Mouse (Mus musculus) intestine, embryonic 14.5 days (tissue): Measurements from ENCODE around the gene Zfp493. TPM values are rescaled to one million over a fixed set of nuclear protein-coding genes. Genes with fewer than 3 reads are reported as not detected.
"Not testable (repeated sequence)": the region's sequence is repeated elsewhere in the genome, so short reads cannot be mapped to it uniquely, and the experiment has no call there.

Experiments used
- ATAC-seq: fragments of 200-750 bp; cut with Nextera tagmentation; replicated peaks from 2 replicates; pipeline ENCODE4 v1.8.0; 2017; ENCODE audit warnings: low read depth, moderate number of reproducible peaks, moderate TSS enrichment, moderate library complexity; ENCODE audit not compliant: low FRiP score, low TSS enrichment
- DNase-seq: peaks from one replicate; pipeline ENCODE4 v3.0.0-alpha.2; 2018; ENCODE audit warnings: low spot score
- H3K27ac ChIP-seq: fragments of 300-500 bp; sonication (generic); 2 replicates; pipeline ENCODE4 v1.5.1; 2014; ENCODE audit warnings: low read depth, mild to moderate bottlenecking, control low read depth
- H3K27me3 ChIP-seq: fragments of 300-500 bp; sonication (generic); replicated peaks from 2 replicates; pipeline ENCODE4 v1.6.1; 2014; ENCODE audit warnings: low read length, control low read depth; ENCODE audit not compliant: control insufficient read depth, insufficient read depth
- H3K36me3 ChIP-seq: fragments of 300-500 bp; sonication (generic); 2 replicates; pipeline ENCODE4 v1.6.1; 2014; ENCODE audit warnings: low read length, control low read depth; ENCODE audit not compliant: control insufficient read depth, insufficient read depth
- H3K4me1 ChIP-seq: fragments of 300-500 bp; sonication (generic); replicated peaks from 2 replicates; pipeline ENCODE4 v1.6.1; 2014; ENCODE audit warnings: low read length, control low read depth, mixed read lengths; ENCODE audit not compliant: control insufficient read depth, insufficient read depth
- H3K4me2 ChIP-seq: fragments of 300-500 bp; sonication (generic); 2 replicates; pipeline ENCODE4 v1.6.1; 2014; ENCODE audit warnings: low read length
- H3K4me3 ChIP-seq: fragments of 300-500 bp; sonication (generic); 2 replicates; pipeline ENCODE4 v1.5.1; 2014; ENCODE audit warnings: low read depth, low read length, control low read depth, mixed read lengths
- H3K9ac ChIP-seq: fragments of 300-500 bp; sonication (generic); 2 replicates; pipeline ENCODE4 v1.6.1; 2014; ENCODE audit warnings: mild to moderate bottlenecking, low read length
- H3K9me3 ChIP-seq: fragments of 300-500 bp; sonication (generic); 2 replicates; pipeline ENCODE4 v1.6.1; 2016; ENCODE audit warnings: low read length, control low read depth; ENCODE audit not compliant: control insufficient read depth
- WGBS: fragments of 180-500 bp; shearing (Covaris S2); extraction: QIAGEN DNeasy Blood & Tissue Kit; methylation state at CpG from one replicate; pipeline ENCODE4 v1.1.7; 2014; 5-methylcytosine and 5-hydroxymethylcytosine counted together
- polyA plus RNA-seq: library from polyadenylated mRNA; unstranded; fragments of >200 nt; fragmentation: Nextera tagmentation; extraction: Ambion mirVana; gene quantifications from 2 replicates; pipeline ENCODE4 v1.2.1, GENCODE M21; 2014

The Zfp493 gene
- 3.1 and 3.4 TPM in 2 replicates for polyA plus RNA-seq

GRCm38 (mm10) chr13:67779265-67780221 is at the start of gene Zfp493:
Zfp493 (plus strand) TSS chr13:67779693.
- 8% methylated on average over 26 of the region's 26 CpGs for WGBS
- ATAC-seq: peak; percentile 96

GRCm38 (mm10) chr13:67734391-67734790 is 45.1 kb upstream of the Zfp493 start:
- H3K4me1 ChIP-seq, H3K36me3 ChIP-seq, H3K9me3 ChIP-seq, H3K4me2 ChIP-seq, H3K4me3 ChIP-seq, H3K9ac ChIP-seq, H3K27ac ChIP-seq, DNase-seq, ATAC-seq, H3K27me3 ChIP-seq: not testable (repeated sequence)
- 94% methylated on average over 9 of the region's 9 CpGs for WGBS

More at GRCm38 (mm10) chr13:67779265-67780221, at the start of gene Zfp493:
- Histone ChIP-seq H3K27me3 (no peaks in the 10 kb centered on the region), H3K9me3 (0 out of 2 replicates have a peak, but pooled peaks cover 3% of the 10 kb centered on the region), H3K4me3 (peak within 1 kb of the TSS; percentile 87), H3K36me3 (no peaks in the 10 kb centered on the region), H3K4me1 (0 out of 2 replicates have a peak, but pooled peaks cover 2% of the 10 kb centered on the region), H3K9ac (peak within 1 kb of the TSS; percentile 62), H3K27ac (no peak within 1 kb of the TSS), H3K4me2 (peak within 1 kb of the TSS; percentile 84)
- DNase-seq: peak; percentile 87

GRCm38 (mm10) chr13:67742941-67743340 is 36.6 kb upstream of the Zfp493 start:
- H3K4me2 ChIP-seq: no peak overlapping the region
- peaks cover 3% of the 10 kb centered on the region for H3K36me3 ChIP-seq
- no peak overlapping the region for H3K27ac ChIP-seq
- H3K4me3 ChIP-seq: no peak overlapping the region
- no peaks in the 10 kb centered on the region for H3K27me3 ChIP-seq
- 90% methylated on average over 3 of the region's 3 CpGs for WGBS
- H3K4me1 ChIP-seq: no peaks in the 10 kb centered on the region
- DNase-seq (no peak), ATAC-seq (no peak)
- H3K9me3 ChIP-seq: no peaks in the 10 kb centered on the region
- no peak overlapping the region for H3K9ac ChIP-seq

- Histone ChIP-seq H3K36me3 (peaks cover 12% of the 10 kb centered on the region), H3K4me3 (no peak overlapping the region), H3K27me3 (no peaks in the 10 kb centered on the region), H3K4me1 (no peaks in the 10 kb centered on the region), H3K9me3 (no peaks in the 10 kb centered on the region), H3K4me2 (no peak overlapping the region), H3K9ac (no peak overlapping the region), H3K27ac (no peak overlapping the region)
- DNase-seq (no peak), ATAC-seq (no peak)
- WGBS: 88% methylated on average over 9 of the region's 9 CpGs
Observed at GRCm38 (mm10) chr13:67743896-67744295, 35.6 kb upstream of the Zfp493 start.

GRCm38 (mm10) chr13:67754333-67755306 is 24.9 kb upstream of the Zfp493 start, which contains the start of gene Zfp85:
Zfp85 (minus strand) TSS chr13:67755228.
- H3K4me1 ChIP-seq: 0 out of 2 replicates have a peak, but pooled peaks cover 4% of the 10 kb centered on the region

GRCm38 (mm10) chr13:67755761-67756160 is 23.7 kb upstream of the Zfp493 start:
- H3K27me3 ChIP-seq: no peaks in the 10 kb centered on the region
- DNase-seq (no peak), ATAC-seq (no peak)
- 85% methylated on average over 6 of the region's 6 CpGs for WGBS
- H3K9me3 ChIP-seq: no peaks in the 10 kb centered on the region
- peaks cover 5% of the 10 kb centered on the region; the same call in 1 of the 2 replicates for H3K36me3 ChIP-seq
- 0 out of 2 replicates have a peak, but pooled peaks cover 4% of the 10 kb centered on the region for H3K4me1 ChIP-seq
- H3K9ac ChIP-seq: no peak overlapping the region
- peak overlapping the region; percentile 59 for H3K4me2 ChIP-seq
- no peak overlapping the region for H3K27ac ChIP-seq
- H3K4me3 ChIP-seq: no peak overlapping the region

More at GRCm38 (mm10) chr13:67754333-67755306, 24.9 kb upstream of the Zfp493 start, which contains the start of gene Zfp85:
- DNase-seq (peak; percentile 88), ATAC-seq (peak; percentile 93)
- Histone ChIP-seq H3K9me3 (no peaks in the 10 kb centered on the region), H3K4me3 (peak within 1 kb of the TSS; percentile 66), H3K9ac (peak within 1 kb of the TSS; percentile 49), H3K36me3 (peaks cover 5% of the 10 kb centered on the region; the same call in 1 of the 2 replicates), H3K27ac (peak within 1 kb of the TSS; percentile 69), H3K27me3 (no peaks in the 10 kb centered on the region), H3K4me2 (peak within 1 kb of the TSS; percentile 59)
- WGBS: 7% methylated on average over 24 of the region's 24 CpGs

GRCm38 (mm10) chr13:67759966-67760365 is 19.5 kb upstream of the Zfp493 start:
- no peaks in the 10 kb centered on the region for H3K9me3 ChIP-seq
- no peak overlapping the region for H3K27ac ChIP-seq
- no peaks in the 10 kb centered on the region for H3K27me3 ChIP-seq
- no peak for ATAC-seq
- H3K4me2 ChIP-seq: no peak overlapping the region
- H3K36me3 ChIP-seq: no peaks in the 10 kb centered on the region
- no peak overlapping the region for H3K4me3 ChIP-seq
- no peaks in the 10 kb centered on the region for H3K4me1 ChIP-seq
- DNase-seq: no peak
- H3K9ac ChIP-seq: no peak overlapping the region
- WGBS: 62% methylated on average over 1 of the region's 1 CpGs
